Mouse (Mus musculus): ENCODE data around the gene Ermp1.

DNA sequence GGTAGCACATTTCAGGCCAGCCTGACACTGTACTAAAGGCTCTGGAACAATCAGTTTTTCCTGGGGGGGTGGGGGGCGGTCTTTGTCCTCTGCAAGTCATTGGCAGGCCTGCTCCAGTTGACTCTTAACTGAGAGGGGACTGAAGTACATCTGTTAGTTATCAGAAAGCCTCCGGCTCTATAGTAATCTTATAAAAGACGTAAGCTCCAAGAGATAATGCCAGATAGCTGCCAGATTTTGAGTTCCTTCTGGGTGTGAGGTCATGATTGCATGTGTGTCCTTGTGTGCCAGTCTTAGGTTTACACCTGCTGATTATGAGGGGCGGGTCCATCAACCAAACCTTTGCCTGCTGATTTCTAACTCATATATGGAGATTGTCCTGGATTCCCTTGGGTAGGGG is 17.9 kb upstream of the Ermp1 start:
- TF ChIP-seq CTCF (IDR thresholded peaks at IDR 0.05; ENCODE audit: low read depth) (no peak), EP300 (IDR thresholded peaks at IDR 0.05; ENCODE audit: low read depth) (no peak)

Data from liver, postnatal 0 days (tissue).